9 mouse cellular contexts compared by ENCODE assay signal in genomic region chr17:35258492-35259478, GRCm38 (mm10). TPM values are rescaled to one million over a fixed set of nuclear protein-coding genes. Genes with fewer than 3 reads are reported as not detected.
DNase-seq lines count a peak whose midpoint lies in the region; ATAC-seq and TF ChIP-seq lines count a peak whose summit lies in the region.
"Had no signal": no experiment of that assay in that cellular context is flagged by ENCODE, and none has a peak within 500 bp of the region (broad histone marks: within the 10 kb centered on the region; RNA-seq: fewer than 3 reads in every experiment).

No protein-coding gene starts in this region.

- no peak for ATAC-seq in hindbrain, embryonic 14.5 days (ENCODE audit: low FRiP score)
- no peak for ATAC-seq in hindbrain, postnatal 0 days
- ATAC-seq in erythroid progenitor cell, adult 5-6 weeks (replicated peaks; ENCODE audit: low FRiP score, poor library complexity, severe bottlenecking), result no peak

- H3K4me2 ChIP-seq in hindbrain, embryonic 14.5 days (replicated peaks), result 0 out of 2 replicates have a peak overlapping the region, but pooled peaks have one; percentile 33
- H3K4me2 ChIP-seq in hindbrain, postnatal 0 days (ENCODE audit: low read depth, low read length), result no peak overlapping the region

- DNase-seq in hindbrain, embryonic 14.5 days (ENCODE audit: low spot score), result no peak
- no peak for DNase-seq in hindbrain, postnatal 0 days (ENCODE audit: low spot score)
- DNase-seq in kidney, adult 8-10 months, result peak; percentile 60 to 70
- DNase-seq in right cerebral cortex, postnatal 36 days (ENCODE audit: low spot score in 2 of 2), result no peak
- no peak for DNase-seq in frontal cortex, postnatal 36 days (ENCODE audit: low spot score in 2 of 2)

- no peaks in the 10 kb centered on the region for H3K9me3 ChIP-seq in hindbrain, embryonic 14.5 days (ENCODE audit: control insufficient read depth, low read length)
- no peaks in the 10 kb centered on the region for H3K9me3 ChIP-seq in hindbrain, postnatal 0 days (ENCODE audit: low read length)
- no peaks in the 10 kb centered on the region for H3K9me3 ChIP-seq in megakaryocyte, embryonic 14.5 days

- H3K9ac ChIP-seq in hindbrain, embryonic 14.5 days, result no peak overlapping the region
- H3K9ac ChIP-seq in hindbrain, postnatal 0 days (replicated peaks; ENCODE audit: low read length), result no peak overlapping the region

- TF ChIP-seq POLR2A in bone marrow, adult 2 months (IDR thresholded peaks at IDR 0.05; ENCODE audit: borderline replicate concordance, control insufficient read depth, low read depth, low read length), result no peak

- 65% methylated on average over 13 of the region's 14 CpGs for WGBS in hindbrain, embryonic 14.5 days
- 65% methylated on average over 13 of the region's 14 CpGs for WGBS in hindbrain, postnatal 0 days
- WGBS in bone marrow, adult 2 months, result 19% methylated on average over 14 of the region's 14 CpGs

- H3K36me3 ChIP-seq in hindbrain, embryonic 14.5 days (replicated peaks; ENCODE audit: control insufficient read depth, insufficient read depth), result peaks cover 7% of the 10 kb centered on the region
- H3K36me3 ChIP-seq in hindbrain, postnatal 0 days (ENCODE audit: insufficient read depth, low read length), result peaks cover 4% of the 10 kb centered on the region
- H3K36me3 ChIP-seq in megakaryocyte, embryonic 14.5 days (replicated peaks; ENCODE audit: low read length), result peaks cover 8% of the 10 kb centered on the region

- no peak for TF ChIP-seq CTCF in hindbrain, postnatal 0 days (IDR thresholded peaks at IDR 0.05; ENCODE audit: low read depth)
- TF ChIP-seq CTCF in bone marrow, adult 2 months (IDR thresholded peaks at IDR 0.05; ENCODE audit: control insufficient read depth, insufficient read depth, low read length), result peak; percentile 50; the same call in 1 of the 2 replicates

- H3K4me3 ChIP-seq in hindbrain, embryonic 14.5 days (replicated peaks; ENCODE audit: low read length), result no peak overlapping the region
- no peak overlapping the region for H3K4me3 ChIP-seq in hindbrain, postnatal 0 days (ENCODE audit: low read length)
- H3K4me3 ChIP-seq in bone marrow, adult 2 months (replicated peaks; ENCODE audit: control insufficient read depth, low read depth, low read length), result no peak overlapping the region
- H3K4me3 ChIP-seq in megakaryocyte, embryonic 14.5 days (replicated peaks), result peak overlapping the region; percentile 78

- H3K4me1 ChIP-seq in hindbrain, embryonic 14.5 days (replicated peaks; ENCODE audit: control insufficient read depth, insufficient read depth, low read length), result no peaks in the 10 kb centered on the region; the same call in 1 of the 2 replicates
- H3K4me1 ChIP-seq in hindbrain, postnatal 0 days (ENCODE audit: insufficient read depth, low read length), result 0 out of 2 replicates have a peak, but pooled peaks cover 4% of the 10 kb centered on the region
- H3K4me1 ChIP-seq in bone marrow, adult 2 months (ENCODE audit: control insufficient read depth, insufficient read depth, low read length), result peaks cover 6% of the 10 kb centered on the region
- peaks cover 66% of the 10 kb centered on the region for H3K4me1 ChIP-seq in megakaryocyte, embryonic 14.5 days

- H3K27ac ChIP-seq in hindbrain, embryonic 14.5 days, result no peak overlapping the region
- H3K27ac ChIP-seq in hindbrain, postnatal 0 days, result no peak overlapping the region
- H3K27ac ChIP-seq in bone marrow, adult 2 months (ENCODE audit: control insufficient read depth, insufficient read depth, low read depth, low read length, poor library complexity), result peak overlapping the region; percentile 84

- H3K27me3 ChIP-seq in hindbrain, embryonic 14.5 days (ENCODE audit: control insufficient read depth, insufficient read depth, low read length), result no peaks in the 10 kb centered on the region
- H3K27me3 ChIP-seq in hindbrain, postnatal 0 days (ENCODE audit: insufficient read depth, low read length), result no peaks in the 10 kb centered on the region
- peaks cover 2% of the 10 kb centered on the region for H3K27me3 ChIP-seq in megakaryocyte, embryonic 14.5 days (replicated peaks)

RNA-seq across cellular contexts. Expression of gene H2-D1, which starts 3.7 kb away (rescaled TPM):
- polyA plus RNA-seq in hindbrain, embryonic 14.5 days (2014; fragmentation: Nextera tagmentation; extraction: Ambion mirVana), result 95.5 and 98.1 TPM in 2 replicates
- total RNA-seq in hindbrain, postnatal 0 days (2014; rRNA removed), result 74.3 and 83.8 TPM in 2 replicates
- polyA plus RNA-seq in hindbrain, postnatal 0 days (2015; fragmentation: Nextera tagmentation; extraction: Ambion mirVana), result 141 and 146 TPM in 2 replicates
- polyA plus RNA-seq in bone marrow, adult 2 months (2011; ENCODE audit: insufficient read depth, insufficient read length, low replicate concordance, missing spikeins), result 399 and 727 TPM in 2 replicates
- polyA plus RNA-seq in megakaryocyte, embryonic 14.5 days (2012; ENCODE audit: insufficient read depth, low replicate concordance), result 170 and 362 TPM in 2 replicates
- total RNA-seq in erythroid progenitor cell, adult 5-6 weeks (2015; ENCODE audit: low replicate concordance), result 147 and 160 TPM in 2 replicates
- total RNA-seq in erythroid progenitor cell, adult 5-6 weeks (2017; ENCODE audit: low replicate concordance), result 213 and 250 TPM in 2 replicates

RNA-seq across cellular contexts. Expression of gene Ddx39b, which starts 17.2 kb away (rescaled TPM):
- polyA plus RNA-seq in hindbrain, embryonic 14.5 days (2014; fragmentation: Nextera tagmentation; extraction: Ambion mirVana), result 341 and 346 TPM in 2 replicates
- 259 and 266 TPM in 2 replicates for total RNA-seq in hindbrain, postnatal 0 days (2014; rRNA removed)
- polyA plus RNA-seq in hindbrain, postnatal 0 days (2015; fragmentation: Nextera tagmentation; extraction: Ambion mirVana), result 326 and 341 TPM in 2 replicates
- 275 and 374 TPM in 2 replicates for polyA plus RNA-seq in bone marrow, adult 2 months (2011; ENCODE audit: insufficient read depth, insufficient read length, low replicate concordance, missing spikeins)
- polyA plus RNA-seq in megakaryocyte, embryonic 14.5 days (2012; ENCODE audit: insufficient read depth, low replicate concordance), result 83.5 and 158 TPM in 2 replicates
- total RNA-seq in erythroid progenitor cell, adult 5-6 weeks (2015; ENCODE audit: low replicate concordance), result 169 and 179 TPM in 2 replicates
- total RNA-seq in erythroid progenitor cell, adult 5-6 weeks (2017; ENCODE audit: low replicate concordance), result 80.1 and 99.9 TPM in 2 replicates

RNA-seq across cellular contexts. Expression of gene Nfkbil1, which starts 23.2 kb away (rescaled TPM):
- polyA plus RNA-seq in hindbrain, embryonic 14.5 days (2014; fragmentation: Nextera tagmentation; extraction: Ambion mirVana), result 3.5 and 3.8 TPM in 2 replicates
- total RNA-seq in hindbrain, postnatal 0 days (2014; rRNA removed), result 15.5 and 15.9 TPM in 2 replicates
- polyA plus RNA-seq in hindbrain, postnatal 0 days (2015; fragmentation: Nextera tagmentation; extraction: Ambion mirVana), result 11.4 and 12.9 TPM in 2 replicates
- polyA plus RNA-seq in bone marrow, adult 2 months (2011; ENCODE audit: insufficient read depth, insufficient read length, low replicate concordance, missing spikeins), result 9.9 and 24.9 TPM in 2 replicates
- polyA plus RNA-seq in megakaryocyte, embryonic 14.5 days (2012; ENCODE audit: insufficient read depth, low replicate concordance), result 31.8 and 57.1 TPM in 2 replicates
- total RNA-seq in erythroid progenitor cell, adult 5-6 weeks (2015; ENCODE audit: low replicate concordance), result 0.84 and 1.1 TPM in 2 replicates
- total RNA-seq in erythroid progenitor cell, adult 5-6 weeks (2017; ENCODE audit: low replicate concordance), result 3.0 TPM in 1 of 2 replicates, not detected in the other

RNA-seq across cellular contexts. Expression of gene Atp6v1g2, which starts 25.3 kb away (rescaled TPM):
- 122 and 138 TPM in 2 replicates for polyA plus RNA-seq in hindbrain, embryonic 14.5 days (2014; fragmentation: Nextera tagmentation; extraction: Ambion mirVana)
- total RNA-seq in hindbrain, postnatal 0 days (2014; rRNA removed), result 91.0 and 114 TPM in 2 replicates
- 180 and 183 TPM in 2 replicates for polyA plus RNA-seq in hindbrain, postnatal 0 days (2015; fragmentation: Nextera tagmentation; extraction: Ambion mirVana)
- 4.1 and 9.9 TPM in 2 replicates for polyA plus RNA-seq in bone marrow, adult 2 months (2011; ENCODE audit: insufficient read depth, insufficient read length, low replicate concordance, missing spikeins)
- polyA plus RNA-seq in megakaryocyte, embryonic 14.5 days (2012; ENCODE audit: insufficient read depth, low replicate concordance), result 0.86 TPM in 1 of 2 replicates, not detected in the other
- 6.1 TPM in 1 of 2 replicates, not detected in the other for total RNA-seq in erythroid progenitor cell, adult 5-6 weeks (2015; ENCODE audit: low replicate concordance)
- not detected in 2 replicates for total RNA-seq in erythroid progenitor cell, adult 5-6 weeks (2017; ENCODE audit: low replicate concordance)

RNA-seq across cellular contexts. Expression of gene Gm16181, which starts 38.2 kb away (rescaled TPM):
- polyA plus RNA-seq in hindbrain, embryonic 14.5 days (2014; fragmentation: Nextera tagmentation; extraction: Ambion mirVana), result not detected in 2 replicates
- total RNA-seq in hindbrain, postnatal 0 days (2014; rRNA removed), result not detected in 2 replicates
- 0.40 TPM in 1 of 2 replicates, not detected in the other for polyA plus RNA-seq in hindbrain, postnatal 0 days (2015; fragmentation: Nextera tagmentation; extraction: Ambion mirVana)
- not detected in 2 replicates for polyA plus RNA-seq in bone marrow, adult 2 months (2011; ENCODE audit: insufficient read depth, insufficient read length, low replicate concordance, missing spikeins)
- polyA plus RNA-seq in megakaryocyte, embryonic 14.5 days (2012; ENCODE audit: insufficient read depth, low replicate concordance), result not detected in 2 replicates
- total RNA-seq in erythroid progenitor cell, adult 5-6 weeks (2015; ENCODE audit: low replicate concordance), result not detected in 2 replicates
- not detected in 2 replicates for total RNA-seq in erythroid progenitor cell, adult 5-6 weeks (2017; ENCODE audit: low replicate concordance)
- polyA plus RNA-seq: testis, adult 2 months had no signal

Comparison
In these comparisons a context has a peak if more than half of its experiments do, and no peak if none do; other contexts are left out.
1. DNase-seq: peak in kidney, adult 8-10 months (2 of 2); none in hindbrain, embryonic 14.5 days (single experiment), hindbrain, postnatal 0 days (single experiment), right cerebral cortex, postnatal 36 days (0 of 2) and frontal cortex, postnatal 36 days (0 of 2).